Mouse (Mus musculus): ENCODE data around the gene Rbm3. TPM values are rescaled to one million over a fixed set of nuclear protein-coding genes. Genes with fewer than 3 reads are reported as not detected.

Rbm3 gene
- polyA plus RNA-seq (2012; rRNA removed), result 596 and 658 TPM in 2 replicates

DNA sequence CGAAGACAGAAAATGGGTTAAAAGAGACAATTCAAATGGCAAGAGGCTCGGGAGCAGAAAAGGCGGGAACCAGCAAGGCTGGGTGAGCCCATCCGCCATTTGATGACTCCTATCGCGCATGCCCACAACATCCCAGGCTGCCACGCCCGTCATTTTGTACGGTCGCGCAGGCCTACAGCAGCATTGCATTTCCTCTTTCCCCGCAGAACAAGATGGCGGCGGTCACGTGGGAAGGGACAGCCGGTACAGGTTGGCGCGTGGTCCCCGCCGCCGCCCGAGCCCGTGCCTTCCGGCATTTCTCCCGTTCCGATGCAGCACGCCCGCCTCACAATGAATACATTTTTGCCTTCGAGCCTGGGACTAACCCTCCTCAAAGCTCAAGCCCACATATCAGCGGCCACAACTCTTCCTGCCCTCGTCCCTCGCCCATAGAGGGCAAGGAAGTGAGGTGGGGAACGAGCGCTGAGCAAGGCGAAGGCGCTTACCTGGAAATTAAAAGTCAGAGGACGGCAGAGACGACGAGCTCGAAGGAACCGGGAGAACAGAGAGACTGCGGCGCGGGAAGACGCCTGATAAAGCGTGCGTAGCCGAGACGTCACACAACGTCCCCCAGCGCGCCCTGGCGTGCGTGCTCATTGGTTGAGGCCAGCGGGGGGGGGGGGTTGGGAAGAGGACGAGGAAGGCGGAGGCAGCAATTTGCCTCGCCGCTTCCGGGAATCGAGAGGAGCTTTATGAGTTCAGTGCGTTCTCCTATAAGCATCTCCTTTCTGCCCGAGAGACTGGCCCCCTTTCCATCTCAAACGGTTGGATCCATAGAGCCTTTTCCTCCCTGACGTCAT lies at the start of gene Rbm3:
Gene Rbm3 (minus strand): TSS at position 728 of the 839 bp plus-strand sequence.

GRCm38 (mm10) chrX:8193419-8193723 lies 47.7 kb upstream of the Rbm3 start, which contains the start of gene Ebp:
Gene Ebp, minus strand, starts transcription at chrX:8193512.

DNA sequence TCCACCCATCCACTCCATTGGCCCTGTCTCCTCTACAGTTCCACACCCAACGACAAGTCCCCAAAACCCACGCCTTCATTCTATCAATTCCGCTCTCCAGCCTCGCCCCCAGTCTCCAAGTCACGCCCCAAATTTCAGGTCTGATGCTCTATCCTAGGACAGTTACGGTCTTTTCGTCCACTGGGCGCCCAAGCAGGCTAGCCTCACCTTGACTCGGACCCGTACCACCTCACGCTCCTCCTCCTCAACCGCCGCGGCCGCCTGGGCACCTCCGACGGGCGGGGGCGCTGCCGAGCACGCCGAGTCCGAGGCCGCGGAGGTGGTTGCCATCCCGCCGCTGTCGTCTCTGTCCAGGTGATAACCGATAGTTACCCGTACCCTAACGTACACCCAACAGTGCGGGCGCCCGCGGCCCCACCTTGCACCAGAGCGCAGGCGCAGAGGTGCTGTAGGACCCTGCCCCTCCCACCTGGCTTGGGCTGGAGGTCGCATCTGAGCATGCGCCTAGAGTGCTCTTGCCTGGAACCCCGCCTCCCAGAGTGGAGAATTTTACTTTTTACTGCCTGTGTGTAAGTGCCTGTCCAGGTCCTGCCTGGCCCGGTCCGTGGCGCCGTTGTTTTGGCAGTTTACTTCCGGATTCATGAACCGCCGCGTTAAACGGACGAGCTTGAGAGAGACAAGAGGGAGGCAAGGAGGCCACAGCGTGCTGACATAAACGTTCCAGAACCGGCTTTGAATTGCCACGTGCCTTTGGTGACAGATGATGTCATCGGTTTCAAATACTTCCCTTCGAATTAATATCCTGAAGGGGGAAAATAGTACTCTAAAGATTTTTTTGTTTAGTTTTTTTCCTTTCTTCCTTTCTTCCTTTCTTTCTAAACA lies 30.1 kb upstream of the Rbm3 start, which contains the start of gene Tbc1d25:
Gene Tbc1d25 (minus strand): TSS at position 678 of the 882 bp plus-strand sequence.

GRCm38 (mm10) chrX:8132017-8132976 lies 13.4 kb downstream of the Rbm3 start, which contains the start of gene Wdr13:
Gene Wdr13, minus strand, starts transcription at chrX:8132892.

GRCm38 (mm10) chrX:8090346-8090953 lies 55.2 kb downstream of the Rbm3 start, which contains the start of gene Was:
Gene Was, minus strand, starts transcription at chrX:8090498.

Other genes with a start within 250 kb of the Rbm3 start
- gene Pqbp1, start 246.6 kb downstream of the Rbm3 start, polyA plus RNA-seq (2012; rRNA removed), result 167 and 254 TPM in 2 replicates
- gene Timm17b, start 246.5 kb downstream of the Rbm3 start, polyA plus RNA-seq (2012; rRNA removed), result 52.5 and 81.8 TPM in 2 replicates
- gene Gm10491, start 238.0 kb downstream of the Rbm3 start, polyA plus RNA-seq (2012; rRNA removed), result not detected in 2 replicates
- 0.29 TPM in 1 of 2 replicates, not detected in the other for gene Gm10490, start 236.3 kb downstream of the Rbm3 start, polyA plus RNA-seq (2012; rRNA removed)
- gene Pcsk1n, start 226.1 kb downstream of the Rbm3 start, polyA plus RNA-seq (2012; rRNA removed), result 14.0 and 40.0 TPM in 2 replicates
- 0.07 and 0.11 TPM in 2 replicates for gene Eras, start 217.3 kb downstream of the Rbm3 start, polyA plus RNA-seq (2012; rRNA removed)
- 88.1 and 106 TPM in 2 replicates for gene Hdac6, start 198.0 kb downstream of the Rbm3 start, polyA plus RNA-seq (2012; rRNA removed)
- gene Gata1, start 167.8 kb downstream of the Rbm3 start, polyA plus RNA-seq (2012; rRNA removed), result 9.1 and 11.0 TPM in 2 replicates
- 0.19 TPM in 1 of 2 replicates, not detected in the other for gene Glod5, start 127.4 kb downstream of the Rbm3 start, polyA plus RNA-seq (2012; rRNA removed)
- gene Suv39h1, start 71.1 kb downstream of the Rbm3 start, polyA plus RNA-seq (2012; rRNA removed), result 56.8 and 78.2 TPM in 2 replicates
- 1.7 and 1.8 TPM in 2 replicates for gene Was, start 55.4 kb downstream of the Rbm3 start, polyA plus RNA-seq (2012; rRNA removed)
- 85.7 and 88.6 TPM in 2 replicates for gene Wdr13, start 13.0 kb downstream of the Rbm3 start, polyA plus RNA-seq (2012; rRNA removed)
- 10.1 and 13.4 TPM in 2 replicates for gene Tbc1d25, start 30.3 kb upstream of the Rbm3 start, polyA plus RNA-seq (2012; rRNA removed)
- gene Ebp, start 47.6 kb upstream of the Rbm3 start, polyA plus RNA-seq (2012; rRNA removed), result 15.4 and 22.9 TPM in 2 replicates
- gene Porcn, start 60.6 kb upstream of the Rbm3 start, polyA plus RNA-seq (2012; rRNA removed), result 18.3 and 35.3 TPM in 2 replicates
- gene Ftsj1, start 106.5 kb upstream of the Rbm3 start, polyA plus RNA-seq (2012; rRNA removed), result 33.4 and 40.6 TPM in 2 replicates
- 7.4 and 7.7 TPM in 2 replicates for gene Slc38a5, start 125.3 kb upstream of the Rbm3 start, polyA plus RNA-seq (2012; rRNA removed)
- gene Ssxb10, start 181.5 kb upstream of the Rbm3 start, polyA plus RNA-seq (2012; rRNA removed), result not detected in 2 replicates
- gene Ssxb9, start 221.1 kb upstream of the Rbm3 start, polyA plus RNA-seq (2012; rRNA removed), result not detected in 2 replicates

Measured in central nervous system, embryonic 11.5 days (tissue).